Mouse (Mus musculus): ENCODE measurements around the gene Gm28048.

DNA sequence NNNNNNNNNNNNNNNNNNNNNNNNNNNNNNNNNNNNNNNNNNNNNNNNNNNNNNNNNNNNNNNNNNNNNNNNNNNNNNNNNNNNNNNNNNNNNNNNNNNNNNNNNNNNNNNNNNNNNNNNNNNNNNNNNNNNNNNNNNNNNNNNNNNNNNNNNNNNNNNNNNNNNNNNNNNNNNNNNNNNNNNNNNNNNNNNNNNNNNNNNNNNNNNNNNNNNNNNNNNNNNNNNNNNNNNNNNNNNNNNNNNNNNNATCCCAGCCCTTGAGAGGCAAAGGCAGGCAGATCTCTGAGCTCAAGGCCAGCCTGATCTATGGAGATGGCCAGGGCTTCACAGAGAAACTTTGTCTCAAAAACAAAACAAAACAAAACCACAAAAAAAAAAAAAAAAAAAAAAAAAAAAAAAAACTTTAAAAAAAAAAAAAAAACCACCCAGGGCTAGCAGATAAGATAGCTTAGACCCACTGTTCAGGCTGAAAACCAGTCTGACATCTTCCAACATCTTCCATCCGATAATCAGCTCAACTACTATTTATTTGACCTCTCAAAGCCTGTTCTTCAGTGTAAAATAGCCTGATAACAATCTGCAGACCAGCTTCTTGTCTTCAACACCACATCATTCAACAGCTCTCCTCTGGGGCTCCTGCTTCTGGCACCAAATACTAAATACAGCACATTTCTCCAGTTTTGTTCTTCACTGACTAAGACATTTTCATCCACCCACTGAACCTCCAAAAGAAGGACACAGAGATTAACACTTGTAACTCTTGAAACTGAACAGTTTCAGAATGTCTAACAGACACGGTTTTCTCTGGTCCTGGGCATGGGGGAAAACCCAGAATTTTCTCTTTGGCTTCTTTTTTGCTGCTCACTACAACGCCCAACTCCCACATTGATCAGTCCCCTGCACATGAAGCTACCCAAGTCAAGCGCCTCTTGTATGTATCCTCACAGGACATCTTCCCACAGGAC is 136.9 kb downstream of the Gm28048 start:
- TF ChIP-seq CTCF (IDR thresholded peaks at IDR 0.05; ENCODE audit: insufficient read depth, low read length) (no peak), POLR2A (IDR thresholded peaks at IDR 0.05; ENCODE audit: borderline replicate concordance, extremely low read depth, low read depth, low read length) (no peak)

All from lung, adult 2 months (tissue).